Mouse (Mus musculus): ENCODE results near the gene Hoxa6. TPM values are rescaled to one million over a fixed set of nuclear protein-coding genes. Genes with fewer than 3 reads are reported as not detected.

Gene Hoxa6
- polyA plus RNA-seq, 1 experiment from 2014 or later = not detected

DNA sequence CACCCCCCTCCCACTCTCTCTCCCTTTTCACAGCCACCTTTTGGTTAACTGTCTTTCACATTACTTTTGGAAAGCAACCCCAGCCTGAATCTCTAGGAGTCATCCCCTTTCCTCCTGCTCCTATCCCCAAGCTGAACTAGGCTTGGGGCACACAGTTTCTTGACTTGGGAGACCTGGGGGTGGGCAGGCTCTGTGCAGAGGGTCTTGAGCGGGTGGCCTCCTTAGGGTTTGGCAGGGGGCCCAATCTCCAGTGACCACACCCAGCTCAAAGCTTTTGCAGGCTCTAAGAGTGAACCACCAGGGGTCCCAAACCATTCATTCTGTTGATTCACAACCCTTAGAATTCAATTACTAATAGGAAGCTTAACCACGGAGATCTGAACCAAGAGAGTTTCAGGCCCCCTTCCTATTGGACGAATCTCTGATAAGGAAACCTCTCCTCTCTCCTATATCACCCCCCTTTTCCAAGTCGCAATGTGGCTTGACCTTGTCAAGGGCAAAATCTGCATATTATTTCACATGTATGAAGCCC lies 34.3 kb upstream of the Hoxa6 start:
- peaks cover 99% of the 10 kb centered on the region for H3K27me3 ChIP-seq (ENCODE audit: control insufficient read depth, insufficient read depth, low read length)
- no peaks in the 10 kb centered on the region for H3K9me3 ChIP-seq (ENCODE audit: control insufficient read depth, low read length)
- no peak overlapping the region for H3K9ac ChIP-seq (replicated peaks; ENCODE audit: low read length)
- no peaks in the 10 kb centered on the region for H3K36me3 ChIP-seq (ENCODE audit: control insufficient read depth, insufficient read depth, low read length)
- no peak overlapping the region for H3K27ac ChIP-seq (replicated peaks; ENCODE audit: low read depth, low read length)
- WGBS = 2% methylated on average over 4 of the region's 4 CpGs
- H3K4me1 ChIP-seq (ENCODE audit: control insufficient read depth, insufficient read depth, low read length) = no peaks in the 10 kb centered on the region
- H3K4me2 ChIP-seq (ENCODE audit: low read length) = no peak overlapping the region
- no peak for ATAC-seq (ENCODE audit: low FRiP score, low TSS enrichment)
- no peak overlapping the region for H3K4me3 ChIP-seq (replicated peaks; ENCODE audit: low read depth, low read length)
- DNase-seq = no peak

DNA sequence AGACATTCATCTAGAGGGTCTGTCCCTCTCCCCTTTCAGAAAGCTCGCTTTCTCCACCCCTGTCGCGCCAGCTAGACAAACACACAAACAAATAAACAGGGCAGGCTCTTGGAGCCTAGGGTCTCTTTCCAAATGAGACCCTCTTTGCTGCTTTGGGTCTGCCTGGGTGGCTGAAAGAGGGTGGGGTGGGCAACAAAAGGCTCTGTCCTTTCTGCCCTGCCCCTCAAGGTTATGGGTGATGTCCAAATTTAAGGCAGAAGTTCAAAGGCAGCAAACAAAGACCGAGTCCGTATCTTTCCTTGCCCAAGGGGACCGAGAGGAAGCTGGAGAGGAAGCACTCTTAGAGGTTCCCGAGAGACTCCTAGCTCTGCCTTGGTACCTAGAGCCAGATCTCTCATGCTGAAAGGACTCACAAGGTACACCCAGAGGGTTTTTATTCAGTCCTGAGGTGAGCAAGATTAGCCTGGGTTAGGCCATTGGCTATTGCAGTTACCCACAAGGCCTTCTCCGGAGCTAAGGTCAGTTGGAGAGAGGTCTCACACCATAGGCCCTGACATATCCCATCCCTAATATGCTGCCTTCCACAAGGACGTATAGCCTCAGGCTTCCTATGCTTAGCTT lies 32.6 kb upstream of the Hoxa6 start:
- H3K27me3 ChIP-seq (ENCODE audit: control insufficient read depth, insufficient read depth, low read length) = peaks cover 99% of the 10 kb centered on the region
- H3K9ac ChIP-seq (replicated peaks; ENCODE audit: low read length) = no peak overlapping the region
- 4% methylated on average over 9 of the region's 9 CpGs for WGBS
- H3K27ac ChIP-seq (replicated peaks; ENCODE audit: low read depth, low read length) = no peak overlapping the region
- H3K36me3 ChIP-seq (ENCODE audit: control insufficient read depth, insufficient read depth, low read length) = no peaks in the 10 kb centered on the region
- DNase-seq (no peak), ATAC-seq (ENCODE audit: low FRiP score, low TSS enrichment) (no peak)
- H3K4me3 ChIP-seq (replicated peaks; ENCODE audit: low read depth, low read length) = no peak overlapping the region
- no peaks in the 10 kb centered on the region for H3K9me3 ChIP-seq (ENCODE audit: control insufficient read depth, low read length)
- no peaks in the 10 kb centered on the region for H3K4me1 ChIP-seq (ENCODE audit: control insufficient read depth, insufficient read depth, low read length)
- H3K4me2 ChIP-seq (ENCODE audit: low read length) = no peak overlapping the region

- Histone ChIP-seq H3K4me3 (replicated peaks; ENCODE audit: low read depth, low read length) (no peak within 1 kb of the TSS), H3K9ac (replicated peaks; ENCODE audit: low read length) (no peak within 1 kb of the TSS), H3K9me3 (ENCODE audit: control insufficient read depth, low read length) (no peaks in the 10 kb centered on the region), H3K36me3 (ENCODE audit: control insufficient read depth, insufficient read depth, low read length) (no peaks in the 10 kb centered on the region), H3K27ac (replicated peaks; ENCODE audit: low read depth, low read length) (no peak within 1 kb of the TSS), H3K4me2 (ENCODE audit: low read length) (no peak within 1 kb of the TSS), H3K4me1 (ENCODE audit: control insufficient read depth, insufficient read depth, low read length) (no peaks in the 10 kb centered on the region), H3K27me3 (ENCODE audit: control insufficient read depth, insufficient read depth, low read length) (peaks cover 99% of the 10 kb centered on the region)
- DNase-seq (peak; percentile 85), ATAC-seq (ENCODE audit: low FRiP score, low TSS enrichment) (no peak)
- WGBS = under 1% methylated on average over 35 of the region's 35 CpGs
Measured at GRCm38 (mm10) chr6:52240389-52241000, 32.0 kb upstream of the Hoxa6 start, which contains the start of gene Hoxa10. Gene Hoxa10, minus strand, starts transcription at chr6:52240854.

- no peak overlapping the region for H3K4me2 ChIP-seq (ENCODE audit: low read length)
- no peak overlapping the region for H3K27ac ChIP-seq (replicated peaks; ENCODE audit: low read depth, low read length)
Measured at GRCm38 (mm10) chr6:52239625-52240388, 31.3 kb upstream of the Hoxa6 start.

DNA sequence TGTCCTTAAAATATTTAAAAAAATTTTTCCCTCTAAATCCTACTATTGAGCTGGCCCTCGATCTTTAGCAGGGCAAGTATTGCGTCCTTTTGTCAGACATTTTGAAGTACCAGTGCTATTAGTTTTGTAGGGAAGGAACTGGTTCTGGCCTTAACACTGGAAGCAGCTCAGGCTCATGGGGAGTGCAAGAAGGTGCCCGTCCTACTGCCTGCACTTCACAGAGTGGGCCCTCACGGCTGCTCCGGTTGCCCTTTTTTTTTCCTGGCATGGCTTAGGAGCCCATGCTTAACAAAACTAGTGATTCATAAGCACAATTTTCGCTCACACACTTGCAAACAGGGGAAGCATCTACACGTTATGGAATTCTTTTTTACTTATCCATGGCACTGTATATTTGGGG lies 30.5 kb upstream of the Hoxa6 start:
- WGBS = 1% methylated on average over 7 of the region's 7 CpGs
- H3K27ac ChIP-seq (replicated peaks; ENCODE audit: low read depth, low read length) = no peak overlapping the region
- no peak overlapping the region for H3K4me2 ChIP-seq (ENCODE audit: low read length)
- ATAC-seq (ENCODE audit: low FRiP score, low TSS enrichment) = no peak
- no peaks in the 10 kb centered on the region for H3K36me3 ChIP-seq (ENCODE audit: control insufficient read depth, insufficient read depth, low read length)
- no peaks in the 10 kb centered on the region for H3K9me3 ChIP-seq (ENCODE audit: control insufficient read depth, low read length)
- H3K4me3 ChIP-seq (replicated peaks; ENCODE audit: low read depth, low read length) = no peak overlapping the region
- H3K27me3 ChIP-seq (ENCODE audit: control insufficient read depth, insufficient read depth, low read length) = peaks cover 99% of the 10 kb centered on the region
- DNase-seq = no peak
- no peaks in the 10 kb centered on the region for H3K4me1 ChIP-seq (ENCODE audit: control insufficient read depth, insufficient read depth, low read length)
- no peak overlapping the region for H3K9ac ChIP-seq (replicated peaks; ENCODE audit: low read length)

More at GRCm38 (mm10) chr6:52239625-52240388, 31.3 kb upstream of the Hoxa6 start:
- ATAC-seq (ENCODE audit: low FRiP score, low TSS enrichment) (no peak), DNase-seq (no peak)
- H3K4me3 ChIP-seq (replicated peaks; ENCODE audit: low read depth, low read length) = no peak overlapping the region
- no peaks in the 10 kb centered on the region for H3K36me3 ChIP-seq (ENCODE audit: control insufficient read depth, insufficient read depth, low read length)
- H3K9me3 ChIP-seq (ENCODE audit: control insufficient read depth, low read length) = no peaks in the 10 kb centered on the region
- 2% methylated on average over 30 of the region's 30 CpGs for WGBS
- no peak overlapping the region for H3K9ac ChIP-seq (replicated peaks; ENCODE audit: low read length)
- no peaks in the 10 kb centered on the region for H3K4me1 ChIP-seq (ENCODE audit: control insufficient read depth, insufficient read depth, low read length)
- peaks cover 99% of the 10 kb centered on the region for H3K27me3 ChIP-seq (ENCODE audit: control insufficient read depth, insufficient read depth, low read length)

- H3K36me3 ChIP-seq (ENCODE audit: control insufficient read depth, insufficient read depth, low read length) = no peaks in the 10 kb centered on the region
- peaks cover 99% of the 10 kb centered on the region for H3K27me3 ChIP-seq (ENCODE audit: control insufficient read depth, insufficient read depth, low read length)
- H3K4me3 ChIP-seq (replicated peaks; ENCODE audit: low read depth, low read length) = no peak overlapping the region
- H3K4me1 ChIP-seq (ENCODE audit: control insufficient read depth, insufficient read depth, low read length) = no peaks in the 10 kb centered on the region
- no peak overlapping the region for H3K27ac ChIP-seq (replicated peaks; ENCODE audit: low read depth, low read length)
- no peaks in the 10 kb centered on the region for H3K9me3 ChIP-seq (ENCODE audit: control insufficient read depth, low read length)
- no peak for ATAC-seq (ENCODE audit: low FRiP score, low TSS enrichment)
- H3K4me2 ChIP-seq (ENCODE audit: low read length) = no peak overlapping the region
- WGBS = 2% methylated on average over 7 of the region's 7 CpGs
- DNase-seq = no peak
- no peak overlapping the region for H3K9ac ChIP-seq (replicated peaks; ENCODE audit: low read length)
Measured at GRCm38 (mm10) chr6:52238155-52238545, 29.6 kb upstream of the Hoxa6 start.

GRCm38 (mm10) chr6:52237346-52238154 lies 29.0 kb upstream of the Hoxa6 start:
- H3K9ac ChIP-seq (replicated peaks; ENCODE audit: low read length) = no peak overlapping the region
- DNase-seq (no peak), ATAC-seq (ENCODE audit: low FRiP score, low TSS enrichment) (no peak)
- no peaks in the 10 kb centered on the region for H3K9me3 ChIP-seq (ENCODE audit: control insufficient read depth, low read length)
- no peak overlapping the region for H3K27ac ChIP-seq (replicated peaks; ENCODE audit: low read depth, low read length)
- no peaks in the 10 kb centered on the region for H3K4me1 ChIP-seq (ENCODE audit: control insufficient read depth, insufficient read depth, low read length)
- no peaks in the 10 kb centered on the region for H3K36me3 ChIP-seq (ENCODE audit: control insufficient read depth, insufficient read depth, low read length)
- H3K4me2 ChIP-seq (ENCODE audit: low read length) = no peak overlapping the region
- H3K4me3 ChIP-seq (replicated peaks; ENCODE audit: low read depth, low read length) = no peak overlapping the region
- H3K27me3 ChIP-seq (ENCODE audit: control insufficient read depth, insufficient read depth, low read length) = peaks cover 99% of the 10 kb centered on the region
- 7% methylated on average over 10 of the region's 10 CpGs for WGBS

DNA sequence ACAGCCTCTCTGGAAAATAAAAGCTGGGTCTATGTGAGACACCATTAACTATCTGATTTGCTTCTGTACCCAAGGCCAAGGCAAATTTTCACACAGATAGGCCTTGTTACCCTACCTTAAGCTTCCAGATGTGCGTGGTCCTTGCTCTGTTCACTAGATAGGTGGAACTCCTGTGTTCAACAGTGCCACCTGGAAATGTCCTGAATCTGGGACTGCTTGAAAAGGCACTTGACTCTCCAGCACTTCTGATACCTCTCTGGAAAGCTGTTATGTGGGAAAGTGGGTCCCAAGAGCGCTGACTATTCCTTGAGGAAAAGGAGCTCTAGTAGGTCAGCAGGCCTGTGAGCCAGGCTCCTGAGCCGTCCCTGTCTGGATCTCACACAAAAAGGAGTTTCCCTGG lies 28.3 kb upstream of the Hoxa6 start:
- H3K9ac ChIP-seq (replicated peaks; ENCODE audit: low read length) = no peak overlapping the region
- 6% methylated on average over 3 of the region's 3 CpGs for WGBS
- no peak overlapping the region for H3K4me3 ChIP-seq (replicated peaks; ENCODE audit: low read depth, low read length)
- H3K27me3 ChIP-seq (ENCODE audit: control insufficient read depth, insufficient read depth, low read length) = peaks cover 99% of the 10 kb centered on the region
- H3K4me2 ChIP-seq (ENCODE audit: low read length) = no peak overlapping the region
- no peaks in the 10 kb centered on the region for H3K36me3 ChIP-seq (ENCODE audit: control insufficient read depth, insufficient read depth, low read length)
- no peak overlapping the region for H3K27ac ChIP-seq (replicated peaks; ENCODE audit: low read depth, low read length)
- ATAC-seq (ENCODE audit: low FRiP score, low TSS enrichment) (no peak), DNase-seq (no peak)
- no peaks in the 10 kb centered on the region for H3K4me1 ChIP-seq (ENCODE audit: control insufficient read depth, insufficient read depth, low read length)
- H3K9me3 ChIP-seq (ENCODE audit: control insufficient read depth, low read length) = no peaks in the 10 kb centered on the region

Data from midbrain, embryonic 14.5 days (tissue).